Mouse (Mus musculus) midbrain, embryonic 11.5 days (tissue): ENCODE measurements around the gene Tmem132e. TPM values are rescaled to one million over a fixed set of nuclear protein-coding genes. Genes with fewer than 3 reads are reported as not detected.

Source experiments
- ATAC-seq: fragments of 200-750 bp; cut with Nextera tagmentation; 2 replicates; pipeline ENCODE4 v1.8.0; 2017; ENCODE audit warnings: moderate TSS enrichment, moderate library complexity; ENCODE audit not compliant: low FRiP score
- DNase-seq: peaks from one replicate; pipeline ENCODE4 v3.0.0; 2015; ENCODE audit warnings: low spot score; ENCODE audit errors: missing footprints
- H3K27ac ChIP-seq: fragments of 300-500 bp; sonication (generic); 2 replicates; pipeline ENCODE4 v1.5.1; 2014; ENCODE audit warnings: low read depth, low read length
- H3K27me3 ChIP-seq: fragments of 300-500 bp; sonication (generic); 2 replicates; pipeline ENCODE4 v1.6.1; 2014; ENCODE audit warnings: mild to moderate bottlenecking, low read length, moderate library complexity, mixed read lengths; ENCODE audit not compliant: control insufficient read depth, insufficient read depth
- H3K36me3 ChIP-seq: fragments of 300-500 bp; sonication (generic); 2 replicates; pipeline ENCODE4 v1.6.1; 2014; ENCODE audit warnings: mild to moderate bottlenecking, low read length, moderate library complexity, mixed read lengths; ENCODE audit not compliant: control insufficient read depth, insufficient read depth
- H3K4me1 ChIP-seq: fragments of 300-500 bp; sonication (generic); 2 replicates; pipeline ENCODE4 v1.6.1; 2014; ENCODE audit warnings: low read length; ENCODE audit not compliant: control insufficient read depth, insufficient read depth
- H3K4me2 ChIP-seq: fragments of 300-500 bp; sonication (generic); 2 replicates; pipeline ENCODE4 v1.6.1; 2014; ENCODE audit warnings: mild to moderate bottlenecking, moderate library complexity
- H3K4me3 ChIP-seq: fragments of 300-500 bp; sonication (generic); 2 replicates; pipeline ENCODE4 v1.5.1; 2014; ENCODE audit warnings: low read depth, low read length
- H3K9ac ChIP-seq: fragments of 300-500 bp; sonication (generic); 2 replicates; pipeline ENCODE4 v1.6.1; 2014; ENCODE audit warnings: low read length
- H3K9me3 ChIP-seq: fragments of 300-500 bp; sonication (generic); 2 replicates; pipeline ENCODE4 v1.6.1; 2016; ENCODE audit warnings: low read length; ENCODE audit not compliant: control insufficient read depth
- WGBS: fragments of 180-500 bp; shearing (Covaris S2); extraction: QIAGEN DNeasy Blood & Tissue Kit; methylation state at CpG from one replicate; pipeline ENCODE4 v1.1.7; 2014; 5-methylcytosine and 5-hydroxymethylcytosine counted together
- polyA plus RNA-seq: library from polyadenylated mRNA; unstranded; fragments of >200 nt; fragmentation: Nextera tagmentation; extraction: Ambion mirVana; gene quantifications from 2 replicates; pipeline ENCODE4 v1.2.1, GENCODE M21; 2014

The Tmem132e gene
- polyA plus RNA-seq, 1 experiment from 2014 or later = 1.6 TPM

DNA sequence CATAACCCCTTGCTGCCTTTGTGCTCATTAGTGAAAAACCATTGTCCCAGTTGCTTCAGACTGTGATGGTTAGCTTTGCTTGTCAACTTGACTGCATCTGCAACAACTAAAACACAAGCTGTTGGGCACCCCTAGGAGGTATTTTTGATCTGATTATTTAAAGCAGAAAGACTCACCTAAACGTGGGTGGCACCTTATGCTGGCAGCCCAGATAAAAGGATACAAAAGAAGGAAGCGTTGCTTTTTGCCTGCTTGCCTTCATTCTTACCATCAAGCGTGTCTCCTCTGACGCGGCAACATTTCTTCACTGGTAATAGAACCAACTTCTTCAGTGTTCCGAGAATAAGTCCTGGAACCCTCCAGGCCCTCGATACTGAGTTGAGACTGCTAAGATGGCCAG lies 72.6 kb downstream of the Tmem132e start:
- H3K9me3 ChIP-seq = no peaks in the 10 kb centered on the region
- no peak overlapping the region for H3K4me3 ChIP-seq
- no peaks in the 10 kb centered on the region for H3K4me1 ChIP-seq
- DNase-seq = peak; percentile 64
- 86% methylated on average over 7 of the region's 7 CpGs for WGBS
- H3K9ac ChIP-seq = no peak overlapping the region
- no peaks in the 10 kb centered on the region for H3K36me3 ChIP-seq
- H3K4me2 ChIP-seq = no peak overlapping the region
- ATAC-seq = no peak
- no peak overlapping the region for H3K27ac ChIP-seq
- H3K27me3 ChIP-seq = no peaks in the 10 kb centered on the region

DNA sequence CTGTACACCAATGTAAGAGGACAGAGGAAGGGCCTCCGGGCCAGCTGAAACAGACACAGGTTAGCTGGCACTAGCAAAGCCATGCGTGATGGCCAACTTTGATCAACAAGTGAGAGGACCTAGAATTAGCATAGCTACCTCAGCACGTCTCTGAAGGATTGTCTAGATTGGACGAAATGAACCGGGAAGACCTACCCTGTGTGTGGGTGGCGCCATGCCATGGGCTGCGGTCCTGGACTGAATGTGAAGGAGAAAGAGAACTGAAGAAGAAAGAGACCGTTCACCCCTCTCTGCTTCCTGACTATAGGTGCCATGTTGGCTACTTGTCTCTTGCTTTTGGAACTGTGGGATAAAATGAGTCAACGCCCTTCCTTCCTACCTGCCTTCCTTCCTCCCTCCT lies 76.8 kb downstream of the Tmem132e start:
- WGBS = 92% methylated on average over 9 of the region's 9 CpGs
- no peaks in the 10 kb centered on the region for H3K9me3 ChIP-seq
- no peaks in the 10 kb centered on the region for H3K4me1 ChIP-seq
- H3K4me3 ChIP-seq = no peak overlapping the region
- H3K27me3 ChIP-seq = no peaks in the 10 kb centered on the region
- no peaks in the 10 kb centered on the region for H3K36me3 ChIP-seq
- ATAC-seq (no peak), DNase-seq (peak; percentile 23)
- H3K4me2 ChIP-seq = no peak overlapping the region
- H3K9ac ChIP-seq = no peak overlapping the region
- H3K27ac ChIP-seq = no peak overlapping the region

DNA sequence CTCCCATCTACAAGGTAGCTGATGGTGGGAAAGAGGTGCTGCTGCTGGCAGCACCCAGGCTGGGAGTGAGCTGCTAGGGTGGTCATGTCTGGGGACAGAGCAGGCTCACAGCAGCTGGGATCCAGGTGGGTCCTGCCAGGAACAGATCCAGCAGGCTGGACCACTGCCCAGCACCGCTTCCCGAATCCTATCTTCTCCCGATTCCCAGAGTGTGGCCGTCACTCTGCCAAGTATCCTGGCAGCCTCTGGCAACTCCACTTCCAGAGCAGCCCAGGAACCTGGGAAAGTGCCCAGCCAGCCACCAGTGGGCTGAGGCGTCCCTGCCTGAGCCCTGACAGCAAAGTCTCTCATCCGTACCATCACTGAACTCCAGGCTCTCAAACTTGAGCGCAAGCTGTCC lies 78.5 kb downstream of the Tmem132e start:
- H3K4me2 ChIP-seq = no peak overlapping the region
- H3K36me3 ChIP-seq = no peaks in the 10 kb centered on the region
- H3K27me3 ChIP-seq = no peaks in the 10 kb centered on the region
- 85% methylated on average over 7 of the region's 7 CpGs for WGBS
- H3K27ac ChIP-seq = no peak overlapping the region
- no peaks in the 10 kb centered on the region for H3K9me3 ChIP-seq
- no peak overlapping the region for H3K9ac ChIP-seq
- peak; percentile 35 for DNase-seq
- no peak overlapping the region for H3K4me3 ChIP-seq
- no peak for ATAC-seq
- H3K4me1 ChIP-seq = no peaks in the 10 kb centered on the region

DNA sequence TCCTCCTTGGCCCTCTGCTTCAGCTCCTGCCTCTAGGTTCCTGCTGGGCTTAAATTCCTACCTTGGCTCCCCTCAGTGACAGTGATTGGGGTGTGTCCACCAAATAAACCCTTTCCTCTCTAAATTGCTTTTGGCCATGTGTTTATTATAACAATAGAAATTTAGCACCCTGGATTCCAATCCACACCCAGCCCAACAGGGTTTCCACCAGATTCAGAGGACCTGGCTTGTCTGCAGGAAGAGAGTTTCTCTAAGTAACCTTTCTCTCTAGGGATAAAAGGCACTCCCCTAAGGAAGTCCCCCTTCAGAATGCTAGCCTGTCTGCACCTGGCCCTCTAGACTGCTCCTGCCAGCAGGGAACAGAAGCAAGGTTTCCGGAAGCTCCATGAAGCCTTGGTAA lies 82.4 kb downstream of the Tmem132e start:
- no peaks in the 10 kb centered on the region for H3K36me3 ChIP-seq
- H3K9me3 ChIP-seq = no peaks in the 10 kb centered on the region
- H3K27me3 ChIP-seq = no peaks in the 10 kb centered on the region
- no peak overlapping the region for H3K27ac ChIP-seq
- 83% methylated on average over 1 of the region's 1 CpGs for WGBS
- DNase-seq (peak; percentile 49), ATAC-seq (no peak)
- H3K4me2 ChIP-seq = no peak overlapping the region
- no peak overlapping the region for H3K4me3 ChIP-seq
- no peak overlapping the region for H3K9ac ChIP-seq
- H3K4me1 ChIP-seq = peaks cover 5% of the 10 kb centered on the region

DNA sequence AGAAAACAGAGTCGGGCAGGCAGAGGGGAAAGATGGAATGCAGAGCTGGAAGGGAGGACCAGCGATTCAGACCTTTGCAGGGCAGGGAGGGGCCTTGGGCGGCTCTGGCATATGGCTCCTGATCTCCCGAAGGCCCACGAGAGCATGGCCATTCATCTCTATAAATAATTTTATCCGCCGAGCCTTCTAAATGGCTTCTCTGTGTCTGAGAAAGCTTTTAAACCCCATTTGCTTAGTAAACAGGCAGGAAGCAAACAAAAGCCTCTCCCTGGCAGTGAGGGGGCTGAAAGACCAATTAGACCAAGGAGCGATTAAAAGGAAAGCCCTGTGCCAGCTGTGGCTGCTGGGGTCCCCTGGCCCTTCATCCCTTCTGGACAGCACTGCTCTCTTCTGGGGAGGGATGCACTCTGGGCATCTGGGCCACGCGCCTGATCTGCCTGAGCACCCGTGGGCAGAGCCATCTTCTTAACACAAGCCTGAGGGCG lies 84.5 kb downstream of the Tmem132e start:
- peak; percentile 52; the same call in 1 of the 2 replicates for ATAC-seq
- H3K27me3 ChIP-seq = no peaks in the 10 kb centered on the region
- peak overlapping the region; percentile 22; the same call in 1 of the 2 replicates for H3K27ac ChIP-seq
- H3K9ac ChIP-seq = no peak overlapping the region
- no peaks in the 10 kb centered on the region for H3K9me3 ChIP-seq
- 49% methylated on average over 12 of the region's 12 CpGs for WGBS
- no peak overlapping the region for H3K4me2 ChIP-seq
- H3K4me1 ChIP-seq = peaks cover 8% of the 10 kb centered on the region
- no peaks in the 10 kb centered on the region for H3K36me3 ChIP-seq
- no peak overlapping the region for H3K4me3 ChIP-seq
- peak; percentile 82 for DNase-seq

DNA sequence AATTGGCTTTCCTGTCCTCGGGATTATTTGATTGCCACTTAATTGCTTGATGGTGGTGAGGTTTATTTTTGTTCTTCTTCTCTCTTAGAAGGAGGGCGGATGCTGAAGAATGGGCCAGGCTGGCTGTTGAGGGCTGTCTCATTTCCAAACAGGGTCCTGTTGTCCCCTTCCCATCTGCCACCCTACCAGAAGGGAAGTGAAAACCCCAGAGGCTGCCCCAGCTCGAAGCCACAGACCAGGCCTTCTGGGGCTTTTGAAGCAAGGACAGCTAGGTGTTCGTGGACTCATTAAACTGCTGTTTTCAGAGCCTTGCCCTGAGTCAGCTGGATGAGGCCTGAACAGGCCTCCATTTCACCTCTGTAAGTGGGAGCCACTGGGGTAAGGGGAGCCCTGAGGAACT lies 87.4 kb downstream of the Tmem132e start:
- no peak overlapping the region for H3K9ac ChIP-seq
- no peaks in the 10 kb centered on the region for H3K36me3 ChIP-seq
- no peaks in the 10 kb centered on the region for H3K9me3 ChIP-seq
- peaks cover 8% of the 10 kb centered on the region for H3K4me1 ChIP-seq
- no peak overlapping the region for H3K4me2 ChIP-seq
- WGBS = 86% methylated on average over 4 of the region's 4 CpGs
- DNase-seq (no peak), ATAC-seq (no peak)
- H3K27ac ChIP-seq = no peak overlapping the region
- no peak overlapping the region for H3K4me3 ChIP-seq
- H3K27me3 ChIP-seq = no peaks in the 10 kb centered on the region

DNA sequence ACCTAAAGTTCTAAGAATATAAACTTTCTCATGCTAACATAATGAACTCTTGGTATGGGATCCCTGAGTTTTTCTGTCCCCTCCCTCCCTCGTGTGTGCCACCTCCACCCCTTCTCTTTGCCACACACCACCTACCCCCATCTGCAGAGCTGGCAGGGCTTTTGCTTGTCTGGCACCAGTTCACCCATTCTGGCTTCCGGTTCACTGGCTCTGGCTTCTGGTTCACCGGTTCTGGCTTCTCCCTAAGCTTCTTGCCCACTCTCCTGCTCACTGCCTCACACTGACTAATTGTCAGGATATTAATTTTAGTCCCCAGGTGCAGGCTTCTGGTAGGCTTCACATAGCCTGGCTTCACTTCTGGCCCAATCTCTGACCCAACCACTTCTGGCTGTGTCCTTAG lies 88.7 kb downstream of the Tmem132e start:
- no peak overlapping the region for H3K4me2 ChIP-seq
- no peaks in the 10 kb centered on the region for H3K36me3 ChIP-seq
- 92% methylated on average over 3 of the region's 3 CpGs for WGBS
- no peak overlapping the region for H3K27ac ChIP-seq
- peaks cover 8% of the 10 kb centered on the region for H3K4me1 ChIP-seq
- DNase-seq (no peak), ATAC-seq (no peak)
- no peaks in the 10 kb centered on the region for H3K9me3 ChIP-seq
- H3K4me3 ChIP-seq = no peak overlapping the region
- no peak overlapping the region for H3K9ac ChIP-seq
- H3K27me3 ChIP-seq = no peaks in the 10 kb centered on the region

DNA sequence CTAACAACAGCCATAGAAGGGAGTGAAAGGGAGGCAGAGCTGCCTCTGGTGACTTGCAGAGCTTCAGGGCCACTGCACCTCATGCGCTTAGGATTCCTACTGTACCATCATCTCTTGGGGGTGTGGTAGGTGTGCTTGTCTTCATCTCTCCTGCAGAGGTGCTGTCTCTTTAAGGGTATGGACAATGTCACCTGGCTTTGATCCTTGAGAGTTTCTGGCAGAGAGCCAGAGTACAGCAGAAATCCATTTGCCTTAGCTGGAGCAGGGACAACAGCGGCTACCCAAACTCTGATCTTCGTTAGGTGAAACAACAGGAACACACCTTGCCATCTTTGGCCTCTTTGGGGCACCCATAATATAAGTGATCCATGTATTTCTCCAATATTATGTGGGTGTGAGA lies 92.2 kb downstream of the Tmem132e start:
- Histone ChIP-seq H3K4me3 (no peak overlapping the region), H3K27ac (no peak overlapping the region), H3K4me1 (peaks cover 3% of the 10 kb centered on the region; the same call in 1 of the 2 replicates), H3K4me2 (no peak overlapping the region), H3K9me3 (no peaks in the 10 kb centered on the region), H3K27me3 (no peaks in the 10 kb centered on the region), H3K36me3 (no peaks in the 10 kb centered on the region), H3K9ac (no peak overlapping the region)
- ATAC-seq = no peak
- 93% methylated on average over 3 of the region's 3 CpGs for WGBS
- DNase-seq = no peak

DNA sequence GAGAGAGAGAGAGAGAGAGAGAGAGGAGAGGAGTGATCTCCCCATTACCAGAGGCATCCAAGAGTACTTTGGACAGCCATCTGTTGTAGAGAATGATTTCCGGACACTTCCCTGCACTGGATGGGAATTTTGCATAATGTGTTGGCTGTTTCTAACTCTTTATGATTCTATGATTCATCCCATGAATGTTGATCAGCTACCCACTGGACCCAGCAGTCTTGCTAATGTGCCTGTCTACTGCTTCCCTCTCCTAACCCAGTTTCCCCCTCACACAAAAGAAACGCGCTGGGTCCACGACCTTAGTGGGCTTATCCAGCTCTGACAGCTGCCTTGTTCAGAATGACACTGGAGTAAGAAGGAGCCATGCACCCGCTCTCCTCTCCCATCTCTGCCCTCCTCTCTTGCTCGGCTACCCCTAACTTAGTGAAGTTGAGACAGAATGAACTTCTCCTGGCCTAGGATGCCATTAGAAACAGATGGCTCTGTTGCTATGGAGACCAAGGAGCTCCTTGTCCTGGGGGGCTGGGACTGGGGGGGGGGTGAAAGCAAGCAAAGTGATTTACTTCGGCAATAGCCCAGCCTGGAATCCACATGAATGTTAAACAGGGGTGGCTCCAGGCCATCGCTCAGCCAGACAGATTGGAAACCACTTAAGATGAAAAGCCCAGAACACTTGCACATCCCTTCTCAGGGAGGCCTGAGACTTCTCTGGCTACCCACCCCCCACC lies 98.8 kb downstream of the Tmem132e start:
- 24% methylated on average over 8 of the region's 8 CpGs for WGBS
- no peaks in the 10 kb centered on the region for H3K9me3 ChIP-seq
- H3K27ac ChIP-seq = no peak overlapping the region
- ATAC-seq (peak; percentile 44), DNase-seq (no peak)
- H3K36me3 ChIP-seq = no peaks in the 10 kb centered on the region
- peaks cover 11% of the 10 kb centered on the region for H3K4me1 ChIP-seq
- H3K4me3 ChIP-seq = no peak overlapping the region
- H3K9ac ChIP-seq = no peak overlapping the region
- H3K4me2 ChIP-seq = no peak overlapping the region
- H3K27me3 ChIP-seq = no peaks in the 10 kb centered on the region
